In the genomic region with DNA sequence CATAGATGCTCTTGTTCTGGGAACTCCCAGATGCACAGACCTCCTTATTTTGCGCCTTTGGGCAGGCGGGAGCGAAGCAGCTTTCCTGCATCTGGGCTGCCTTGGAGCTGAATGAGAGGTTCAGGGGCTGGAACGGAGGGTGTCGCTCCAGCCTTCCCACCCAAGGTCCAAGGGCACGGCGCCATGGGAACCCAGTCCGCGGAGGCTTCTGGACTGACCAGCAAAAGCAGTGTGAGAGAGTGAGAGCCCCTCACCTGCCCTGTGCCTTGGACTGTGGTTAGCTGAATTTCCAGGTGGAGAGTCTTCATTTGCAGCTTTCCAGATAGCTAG, we compare ENCODE assay signal across 9 mouse cellular contexts. TPM values are rescaled to one million over a fixed set of nuclear protein-coding genes. Genes with fewer than 3 reads are reported as not detected.
DNase-seq lines count a peak whose midpoint lies in the region; ATAC-seq and TF ChIP-seq lines count a peak whose summit lies in the region.
"Had no signal": no experiment of that assay in that cellular context is flagged by ENCODE, and none has a peak within 500 bp of the region (broad histone marks: within the 10 kb centered on the region; RNA-seq: fewer than 3 reads in every experiment).

No protein-coding gene starts in this region.

- intact Hi-C loops in left cerebral cortex, postnatal 25 days (cut with DNase I) = loop anchor here (2.0 kb wide), 1 partner anchor 209 kb away; no protein-coding TSS in a partner anchor

- H3K27ac ChIP-seq in forebrain, embryonic 10.5 days = no peak overlapping the region
- H3K27ac ChIP-seq in liver, postnatal 0 days (ENCODE audit: low read depth) = no peak overlapping the region

- H3K36me3 ChIP-seq in forebrain, embryonic 10.5 days (replicated peaks) = no peaks in the 10 kb centered on the region
- no peaks in the 10 kb centered on the region for H3K36me3 ChIP-seq in liver, postnatal 0 days (replicated peaks; ENCODE audit: insufficient read depth, low read length)

- peak overlapping the region; percentile 70 for H3K4me3 ChIP-seq in forebrain, embryonic 10.5 days
- no peak overlapping the region for H3K4me3 ChIP-seq in liver, postnatal 0 days (ENCODE audit: low read depth, low read length)

- ATAC-seq in liver, postnatal 0 days = no peak

- DNase-seq in left cerebral cortex, adult 11 months (ENCODE audit: low spot score) = peak; percentile 11
- no peak for DNase-seq in left cerebral cortex, adult 8-10 months (ENCODE audit: low spot score in 2 of 2)
- no peak for DNase-seq in forebrain, embryonic 10.5 days (ENCODE audit: extremely low spot score, low spot score)
- DNase-seq in left cerebral cortex, postnatal 25 days (ENCODE audit: low spot score in 2 of 2) = peak; percentile 38 to 43
- peak; percentile 38 for DNase-seq in right cerebral cortex, adult 18-20 months
- DNase-seq in liver, postnatal 0 days = no peak
- no peak for DNase-seq in urinary bladder, postnatal 36 days (ENCODE audit: low spot score in 2 of 2)
- no peak for DNase-seq in ovary, postnatal 36 days (ENCODE audit: low spot score)

- H3K4me1 ChIP-seq in forebrain, embryonic 10.5 days = peaks cover 26% of the 10 kb centered on the region
- H3K4me1 ChIP-seq in liver, postnatal 0 days (ENCODE audit: insufficient read depth) = no peaks in the 10 kb centered on the region

- H3K9me3 ChIP-seq in forebrain, embryonic 10.5 days = no peaks in the 10 kb centered on the region
- no peaks in the 10 kb centered on the region for H3K9me3 ChIP-seq in liver, postnatal 0 days (ENCODE audit: low read length)

- no peak for TF ChIP-seq CTCF in liver, postnatal 0 days (IDR thresholded peaks at IDR 0.05; ENCODE audit: low read depth)

- 4% methylated on average over 9 of the region's 9 CpGs for WGBS in forebrain, embryonic 10.5 days
- 9% methylated on average over 9 of the region's 9 CpGs for WGBS in liver, postnatal 0 days (ENCODE audit: insufficient replicate concordance)

- no peak overlapping the region for H3K9ac ChIP-seq in liver, postnatal 0 days (replicated peaks)

- no peak overlapping the region for H3K4me2 ChIP-seq in liver, postnatal 0 days (ENCODE audit: low read depth, low read length)

- peaks cover 54% of the 10 kb centered on the region for H3K27me3 ChIP-seq in forebrain, embryonic 10.5 days (ENCODE audit: poor library complexity, severe bottlenecking)
- H3K27me3 ChIP-seq in liver, postnatal 0 days (ENCODE audit: insufficient read depth, low read length) = peaks cover 17% of the 10 kb centered on the region

- TF ChIP-seq EP300 in liver, postnatal 0 days (IDR thresholded peaks at IDR 0.05; ENCODE audit: low read depth) = no peak

RNA-seq across cellular contexts. Expression of gene Galnt13, which starts 1.3 kb away (rescaled TPM):
- 10 to 100 TPM; 43.2 to 51.5 (median 49.1) TPM for total RNA-seq in left cerebral cortex, adult 8-10 months (2022)
- polyA plus RNA-seq in forebrain, embryonic 10.5 days (2016; fragmentation: Nextera tagmentation; extraction: Ambion mirVana) = 1.1 and 2.6 TPM in 2 replicates
- total RNA-seq in left cerebral cortex, postnatal 25 days (2021) = 10 to 100 TPM; 35.2 to 43.5 TPM
- polyA plus RNA-seq in liver, postnatal 0 days (2015; fragmentation: Nextera tagmentation; extraction: Ambion mirVana) = not detected in 2 replicates
- total RNA-seq: hematopoietic stem cell, adult 5-6 weeks had no signal

Comparison
In these comparisons a context has a peak if more than half of its experiments do, and no peak if none do; other contexts are left out.
1. DNase-seq: peak in left cerebral cortex, adult 11 months (single experiment), left cerebral cortex, postnatal 25 days (2 of 2) and right cerebral cortex, adult 18-20 months (single experiment); none in left cerebral cortex, adult 8-10 months (0 of 2), forebrain, embryonic 10.5 days (single experiment), liver, postnatal 0 days (single experiment), urinary bladder, postnatal 36 days (0 of 2) and ovary, postnatal 36 days (single experiment).